Mouse (Mus musculus): ENCODE results near the gene Tbx19. TPM values are rescaled to one million over a fixed set of nuclear protein-coding genes. Genes with fewer than 3 reads are reported as not detected.

Gene Tbx19
- polyA plus RNA-seq, 1 experiment from 2014 or later, result not detected

GRCm38 (mm10) chr1:165178075-165178474 is 17.5 kb upstream of the Tbx19 start:
- H3K9ac ChIP-seq, result no peak overlapping the region
- no peaks in the 10 kb centered on the region for H3K9me3 ChIP-seq
- WGBS, result 82% methylated on average over 6 of the region's 6 CpGs
- ATAC-seq (ENCODE audit: low FRiP score, low read depth), result no peak
- no peak overlapping the region for H3K27ac ChIP-seq
- H3K4me3 ChIP-seq, result no peak overlapping the region
- H3K4me1 ChIP-seq, result 0 out of 2 replicates have a peak, but pooled peaks cover 3% of the 10 kb centered on the region
- H3K36me3 ChIP-seq, result peaks cover 39% of the 10 kb centered on the region
- H3K4me2 ChIP-seq (replicated peaks), result no peak overlapping the region
- H3K27me3 ChIP-seq, result no peaks in the 10 kb centered on the region

- H3K4me3 ChIP-seq, result no peak overlapping the region
- H3K36me3 ChIP-seq, result peaks cover 23% of the 10 kb centered on the region
- no peaks in the 10 kb centered on the region for H3K9me3 ChIP-seq
- no peak overlapping the region for H3K27ac ChIP-seq
- 58% methylated on average over 9 of the region's 9 CpGs for WGBS
- ATAC-seq (ENCODE audit: low FRiP score, low read depth), result no peak
- no peaks in the 10 kb centered on the region for H3K4me1 ChIP-seq
- no peak overlapping the region for H3K4me2 ChIP-seq (replicated peaks)
- no peak overlapping the region for H3K9ac ChIP-seq
- H3K27me3 ChIP-seq, result no peaks in the 10 kb centered on the region
These were observed 13.6 kb upstream of the Tbx19 start for GRCm38 (mm10) chr1:165174059-165174616.

- Histone ChIP-seq H3K27ac (no peak overlapping the region), H3K9me3 (no peaks in the 10 kb centered on the region), H3K9ac (no peak overlapping the region), H3K4me2 (replicated peaks) (no peak overlapping the region), H3K36me3 (no peaks in the 10 kb centered on the region), H3K4me3 (no peak overlapping the region), H3K27me3 (no peaks in the 10 kb centered on the region), H3K4me1 (no peaks in the 10 kb centered on the region)
- ATAC-seq (ENCODE audit: low FRiP score, low read depth), result no peak
- WGBS, result 91% methylated on average over 8 of the region's 8 CpGs
These were observed 10.7 kb upstream of the Tbx19 start for GRCm38 (mm10) chr1:165171277-165171676.

- WGBS, result 62% methylated on average over 5 of the region's 5 CpGs
- Histone ChIP-seq H3K4me2 (replicated peaks) (no peak overlapping the region), H3K9me3 (no peaks in the 10 kb centered on the region), H3K36me3 (no peaks in the 10 kb centered on the region), H3K27ac (no peak overlapping the region), H3K9ac (no peak overlapping the region), H3K4me1 (no peaks in the 10 kb centered on the region), H3K4me3 (no peak overlapping the region), H3K27me3 (no peaks in the 10 kb centered on the region)
- ATAC-seq (ENCODE audit: low FRiP score, low read depth), result no peak
These were observed 9.6 kb upstream of the Tbx19 start for GRCm38 (mm10) chr1:165170157-165170556.

- Histone ChIP-seq H3K9me3 (no peaks in the 10 kb centered on the region), H3K27me3 (no peaks in the 10 kb centered on the region), H3K4me3 (no peak overlapping the region), H3K9ac (no peak overlapping the region), H3K4me2 (replicated peaks) (no peak overlapping the region), H3K4me1 (no peaks in the 10 kb centered on the region), H3K27ac (no peak overlapping the region), H3K36me3 (no peaks in the 10 kb centered on the region)
- ATAC-seq (ENCODE audit: low FRiP score, low read depth), result no peak
- 74% methylated on average over 3 of the region's 3 CpGs for WGBS
These were observed 8.9 kb upstream of the Tbx19 start for GRCm38 (mm10) chr1:165169462-165169861.

- H3K9ac ChIP-seq, result no peak overlapping the region
- no peaks in the 10 kb centered on the region for H3K36me3 ChIP-seq
- H3K4me2 ChIP-seq (replicated peaks), result no peak overlapping the region
- H3K9me3 ChIP-seq, result no peaks in the 10 kb centered on the region
- WGBS, result 39% methylated on average over 6 of the region's 6 CpGs
- H3K27me3 ChIP-seq, result 0 out of 2 replicates have a peak, but pooled peaks cover 9% of the 10 kb centered on the region
- H3K4me1 ChIP-seq, result no peaks in the 10 kb centered on the region
- ATAC-seq (ENCODE audit: low FRiP score, low read depth), result no peak
- no peak overlapping the region for H3K27ac ChIP-seq
- no peak overlapping the region for H3K4me3 ChIP-seq
These were observed 4.3 kb upstream of the Tbx19 start for GRCm38 (mm10) chr1:165164920-165165319.

GRCm38 (mm10) chr1:165158841-165159240 is 1.7 kb downstream of the Tbx19 start:
- ATAC-seq (ENCODE audit: low FRiP score, low read depth), result no peak
- Histone ChIP-seq H3K9ac (no peak overlapping the region), H3K27ac (no peak overlapping the region), H3K27me3 (0 out of 2 replicates have a peak, but pooled peaks cover 9% of the 10 kb centered on the region), H3K36me3 (no peaks in the 10 kb centered on the region), H3K4me1 (no peaks in the 10 kb centered on the region), H3K4me2 (replicated peaks) (no peak overlapping the region), H3K4me3 (no peak overlapping the region), H3K9me3 (no peaks in the 10 kb centered on the region)
- WGBS, result 82% methylated on average over 10 of the region's 10 CpGs

- H3K4me2 ChIP-seq (replicated peaks), result no peak overlapping the region
- WGBS, result 80% methylated on average over 4 of the region's 4 CpGs
- H3K36me3 ChIP-seq, result no peaks in the 10 kb centered on the region
- no peak overlapping the region for H3K4me3 ChIP-seq
- no peak overlapping the region for H3K27ac ChIP-seq
- H3K9ac ChIP-seq, result no peak overlapping the region
- ATAC-seq (ENCODE audit: low FRiP score, low read depth), result no peak
- peaks cover 6% of the 10 kb centered on the region; the same call in 1 of the 2 replicates for H3K4me1 ChIP-seq
- no peaks in the 10 kb centered on the region for H3K27me3 ChIP-seq
- H3K9me3 ChIP-seq, result no peaks in the 10 kb centered on the region
These were observed 6.4 kb downstream of the Tbx19 start for GRCm38 (mm10) chr1:165154162-165154561.

- peaks cover 6% of the 10 kb centered on the region; the same call in 1 of the 2 replicates for H3K4me1 ChIP-seq
- H3K4me3 ChIP-seq, result no peak overlapping the region
- H3K27me3 ChIP-seq, result no peaks in the 10 kb centered on the region
- ATAC-seq (ENCODE audit: low FRiP score, low read depth), result no peak
- no peak overlapping the region for H3K4me2 ChIP-seq (replicated peaks)
- no peaks in the 10 kb centered on the region for H3K9me3 ChIP-seq
- H3K9ac ChIP-seq, result no peak overlapping the region
- 57% methylated on average over 8 of the region's 8 CpGs for whole genome bisulfite sequencing
- H3K27ac ChIP-seq, result no peak overlapping the region
- H3K36me3 ChIP-seq, result no peaks in the 10 kb centered on the region
These were observed 9.4 kb downstream of the Tbx19 start for GRCm38 (mm10) chr1:165151216-165151615.

GRCm38 (mm10) chr1:165142343-165142916 is 18.1 kb downstream of the Tbx19 start:
- no peak overlapping the region for H3K4me2 ChIP-seq (replicated peaks)
- no peaks in the 10 kb centered on the region for H3K4me1 ChIP-seq
- WGBS, result 68% methylated on average over 12 of the region's 12 CpGs
- no peak overlapping the region for H3K9ac ChIP-seq
- no peaks in the 10 kb centered on the region for H3K27me3 ChIP-seq
- no peaks in the 10 kb centered on the region for H3K36me3 ChIP-seq
- ATAC-seq (ENCODE audit: low FRiP score, low read depth), result peak; percentile 32; the same call in 1 of the 2 replicates
- H3K27ac ChIP-seq, result no peak overlapping the region
- H3K4me3 ChIP-seq, result no peak overlapping the region
- no peaks in the 10 kb centered on the region; the same call in 1 of the 2 replicates for H3K9me3 ChIP-seq

- Histone ChIP-seq H3K4me2 (replicated peaks) (no peak overlapping the region), H3K4me3 (no peak overlapping the region), H3K9me3 (no peaks in the 10 kb centered on the region; the same call in 1 of the 2 replicates), H3K36me3 (no peaks in the 10 kb centered on the region), H3K27ac (no peak overlapping the region), H3K4me1 (no peaks in the 10 kb centered on the region), H3K27me3 (no peaks in the 10 kb centered on the region), H3K9ac (no peak overlapping the region)
- ATAC-seq (ENCODE audit: low FRiP score, low read depth), result no peak
- WGBS, result 77% methylated on average over 3 of the region's 3 CpGs
These were observed 20.3 kb downstream of the Tbx19 start for GRCm38 (mm10) chr1:165140227-165140626.

GRCm38 (mm10) chr1:165133858-165134257 is 26.7 kb downstream of the Tbx19 start:
- no peaks in the 10 kb centered on the region for H3K4me1 ChIP-seq
- H3K9ac ChIP-seq, result no peak overlapping the region
- WGBS, result 76% methylated on average over 2 of the region's 2 CpGs

GRCm38 (mm10) chr1:165133279-165133678 is 27.3 kb downstream of the Tbx19 start:
- H3K9ac ChIP-seq, result no peak overlapping the region
- H3K4me1 ChIP-seq, result no peaks in the 10 kb centered on the region
- no peaks in the 10 kb centered on the region for H3K9me3 ChIP-seq
- no peaks in the 10 kb centered on the region for H3K27me3 ChIP-seq
- WGBS, result 73% methylated on average over 5 of the region's 5 CpGs
- H3K27ac ChIP-seq, result no peak overlapping the region
- H3K4me3 ChIP-seq, result no peak overlapping the region
- H3K4me2 ChIP-seq (replicated peaks), result no peak overlapping the region
- H3K36me3 ChIP-seq, result no peaks in the 10 kb centered on the region
- ATAC-seq (ENCODE audit: low FRiP score, low read depth), result no peak

More at GRCm38 (mm10) chr1:165133858-165134257, 26.7 kb downstream of the Tbx19 start:
- Histone ChIP-seq H3K4me2 (replicated peaks) (no peak overlapping the region), H3K27ac (no peak overlapping the region), H3K4me3 (no peak overlapping the region), H3K9me3 (no peaks in the 10 kb centered on the region), H3K36me3 (no peaks in the 10 kb centered on the region), H3K27me3 (no peaks in the 10 kb centered on the region)
- no peak for ATAC-seq (ENCODE audit: low FRiP score, low read depth)

All from limb, embryonic 13.5 days (tissue).